Mouse (Mus musculus) activated CD4-positive, CD25-positive, alpha-beta regulatory T cell (primary cell): Measurements from ENCODE around the gene Nbdy. TPM values are rescaled to one million over a fixed set of nuclear protein-coding genes. Genes with fewer than 3 reads are reported as not detected.

Experiments used
- polyA plus RNA-seq, 2 experiments: library from polyadenylated mRNA; unstranded; fragments of 100-300 nt; shearing (Covaris generic); gene quantifications; one replicate each; pipeline ENCODE4 v1.2.1; 2017

The Nbdy gene
- polyA plus RNA-seq = 10 to 100 TPM; 48.9 to 51.7 TPM

GRCm38 (mm10) chrX:153723110-153723916, at the start of gene Nbdy:
Nbdy (plus strand) TSS chrX:153723590.

DNA sequence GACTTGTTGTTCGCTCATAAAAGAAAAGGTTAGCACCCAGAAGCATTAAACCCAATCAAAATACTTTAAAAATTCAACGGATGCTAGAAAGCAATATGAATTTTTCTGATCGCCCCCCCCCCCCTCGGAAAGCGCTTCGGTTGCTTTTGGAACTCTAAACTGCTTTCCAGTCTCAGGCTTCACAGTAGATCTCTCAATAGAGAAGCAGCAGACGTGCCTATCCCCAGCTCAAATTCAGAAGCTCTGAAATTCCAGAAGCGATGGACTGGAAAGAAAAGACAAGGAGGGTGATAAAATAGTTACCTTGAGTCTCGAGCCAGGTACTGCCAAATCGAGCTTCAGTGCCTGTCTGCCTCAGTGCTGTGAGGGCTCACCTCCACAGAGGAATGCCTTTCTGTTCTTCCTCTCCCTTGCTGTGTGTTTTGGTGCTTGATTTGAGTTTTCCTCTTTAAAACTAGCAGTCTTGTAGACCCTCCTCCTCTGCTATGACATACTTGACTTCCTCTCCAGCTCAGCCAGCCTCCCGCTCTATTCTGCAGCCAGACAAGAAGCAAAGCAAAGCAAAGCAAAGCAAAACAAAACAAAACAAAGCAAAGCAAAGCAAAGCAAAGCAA, 27.5 kb upstream of the Nbdy start, which contains the start of gene Kctd12b:
Gene Kctd12b, minus strand, starts transcription at position 610 of the 614 bp plus-strand sequence.

Other genes with a start within 250 kb of the Nbdy start
- gene Ubqln2, start 225.4 kb upstream of the Nbdy start, polyA plus RNA-seq = 1 to 10 TPM; 4.3 to 5.8 TPM
- not detected for gene Cypt3, start 165.0 kb upstream of the Nbdy start, polyA plus RNA-seq
- 1 to 10 TPM in 1 of 2 experiments, under 1 TPM in 1; 0.33 to 1.5 TPM for gene Kctd12b, start 27.2 kb upstream of the Nbdy start, polyA plus RNA-seq
- 10 to 100 TPM; 12.5 to 17.1 TPM for gene Spin2c, start 108.6 kb downstream of the Nbdy start, polyA plus RNA-seq